Mouse (Mus musculus) small intestine, adult 2 months (tissue): ENCODE results near the gene Pabpn1l.

Experiments
- CTCF ChIP-seq: fragments of 200-500 bp; IDR thresholded peaks from 2 replicates; pipeline ENCODE4 v1.5.1; 2012; ENCODE audit warnings: low read depth, mild to moderate bottlenecking, control low read depth, inconsistent platforms, low read length, moderate library complexity, mixed read lengths; ENCODE audit not compliant: insufficient replicate concordance, insufficient read length; ENCODE audit errors: extremely low read depth
- POLR2A ChIP-seq: fragments of 200-500 bp; IDR thresholded peaks from 2 replicates; pipeline ENCODE4 v1.6.1; 2012; ENCODE audit warnings: low read depth, mild to moderate bottlenecking, control low read depth, inconsistent platforms, low read length, moderate library complexity

- TF ChIP-seq CTCF (no peak), POLR2A (no peak)
These were observed 28.6 kb downstream of the Pabpn1l start for GRCm38 (mm10) chr8:122593783-122594507.
